Mouse (Mus musculus) MEL-GATA-1-ER (cell line): Measurements from ENCODE around the gene Slc16a3.
A peak's percentile ranks its signal among the peaks of the same experiment; 100 is the strongest.

Source experiments
- DNase-seq: peaks from one replicate; pipeline ENCODE4 v3.0.0-alpha.2; 2012; ENCODE audit warnings: low read depth; ENCODE audit errors: extremely low read depth

The Slc16a3 gene

GRCm38 (mm10) chr11:120971237-120971636, 23.0 kb downstream of the Slc16a3 start:
- no peak for DNase-seq

GRCm38 (mm10) chr11:120973318-120973717, 25.0 kb downstream of the Slc16a3 start:
- no peak for DNase-seq

GRCm38 (mm10) chr11:120979711-120980426, 31.6 kb downstream of the Slc16a3 start:
- DNase-seq: no peak

- DNase-seq: peak; percentile 87
These were observed 32.3 kb downstream of the Slc16a3 start for GRCm38 (mm10) chr11:120980427-120981035.

GRCm38 (mm10) chr11:120981661-120982060, 33.4 kb downstream of the Slc16a3 start:
- DNase-seq: no peak

- no peak for DNase-seq
These were observed 34.2 kb downstream of the Slc16a3 start for GRCm38 (mm10) chr11:120982459-120982858.

GRCm38 (mm10) chr11:120984448-120985330, 36.4 kb downstream of the Slc16a3 start:
- no peak for DNase-seq

GRCm38 (mm10) chr11:120987608-120988007, 39.3 kb downstream of the Slc16a3 start:
- DNase-seq: no peak

GRCm38 (mm10) chr11:120988410-120988809, 40.1 kb downstream of the Slc16a3 start:
- no peak for DNase-seq

GRCm38 (mm10) chr11:120989523-120989922, 41.2 kb downstream of the Slc16a3 start:
- no peak for DNase-seq

- DNase-seq: no peak
These were observed 42.0 kb downstream of the Slc16a3 start for GRCm38 (mm10) chr11:120990126-120990781.

GRCm38 (mm10) chr11:120990951-120991526, 42.8 kb downstream of the Slc16a3 start, which contains the start of gene Csnk1d:
TSS of gene Csnk1d (minus strand) at chr11:120991330.
- peak; percentile 62 for DNase-seq

- DNase-seq: no peak
These were observed 43.5 kb downstream of the Slc16a3 start for GRCm38 (mm10) chr11:120991791-120992190.

- DNase-seq: no peak
These were observed 44.8 kb downstream of the Slc16a3 start for GRCm38 (mm10) chr11:120993080-120993479.

- DNase-seq: no peak
These were observed 45.3 kb downstream of the Slc16a3 start for GRCm38 (mm10) chr11:120993586-120993985.

GRCm38 (mm10) chr11:120994741-120995140, 46.5 kb downstream of the Slc16a3 start:
- no peak for DNase-seq

- no peak for DNase-seq
These were observed 53.7 kb downstream of the Slc16a3 start for GRCm38 (mm10) chr11:121001966-121002365.

- DNase-seq: no peak
These were observed 56.0 kb downstream of the Slc16a3 start for GRCm38 (mm10) chr11:121004281-121004680.

GRCm38 (mm10) chr11:121006184-121006583, 57.9 kb downstream of the Slc16a3 start:
- DNase-seq: no peak

GRCm38 (mm10) chr11:121010044-121010755, 61.9 kb downstream of the Slc16a3 start:
- no peak for DNase-seq
